Mouse (Mus musculus): Measurements from ENCODE around the gene Gstcd. TPM values are rescaled to one million over a fixed set of nuclear protein-coding genes. Genes with fewer than 3 reads are reported as not detected.
A peak's percentile ranks its signal among the peaks of the same experiment; 100 is the strongest.

Gene Gstcd
- polyA plus RNA-seq, 1 experiment from 2014 or later: 2.0 TPM

DNA sequence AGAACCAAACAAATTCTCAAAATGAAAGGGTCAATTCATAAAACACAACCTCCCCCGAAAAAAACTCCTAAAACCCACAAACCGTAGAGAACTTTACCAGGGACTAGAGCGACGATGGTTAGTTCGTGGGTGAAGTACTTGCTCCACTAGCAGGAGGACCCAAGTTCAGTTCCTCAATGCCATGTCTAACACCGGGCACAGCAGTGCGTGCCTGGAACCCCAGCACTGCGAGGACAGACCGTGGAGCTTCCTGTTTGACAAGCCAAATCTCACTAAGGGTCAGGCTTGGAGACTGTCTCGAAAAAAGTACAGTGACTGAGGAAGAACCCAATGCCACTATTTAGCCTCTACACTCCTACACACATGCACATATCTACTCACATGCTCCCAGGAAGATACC, 16.3 kb downstream of the Gstcd start:
- Histone ChIP-seq H3K9me3 (ENCODE audit: low read length) (no peaks in the 10 kb centered on the region), H3K4me1 (ENCODE audit: insufficient read depth, low read depth, low read length) (no peaks in the 10 kb centered on the region), H3K27me3 (replicated peaks; ENCODE audit: insufficient read depth, low read length) (no peaks in the 10 kb centered on the region), H3K27ac (ENCODE audit: low read length) (no peak overlapping the region), H3K9ac (replicated peaks; ENCODE audit: low read depth) (no peak overlapping the region), H3K4me3 (ENCODE audit: low read depth, low read length) (no peak overlapping the region), H3K4me2 (replicated peaks; ENCODE audit: low read depth, low read length) (no peak overlapping the region), H3K36me3 (ENCODE audit: insufficient read depth, low read length) (no peaks in the 10 kb centered on the region)
- DNase-seq (ENCODE audit: low spot score) (no peak), ATAC-seq (no peak)
- no peak for TF ChIP-seq EP300 (IDR thresholded peaks at IDR 0.05)
- TF ChIP-seq CTCF (IDR thresholded peaks at IDR 0.05): no peak
- 83% methylated on average over 10 of the region's 10 CpGs for WGBS

DNA sequence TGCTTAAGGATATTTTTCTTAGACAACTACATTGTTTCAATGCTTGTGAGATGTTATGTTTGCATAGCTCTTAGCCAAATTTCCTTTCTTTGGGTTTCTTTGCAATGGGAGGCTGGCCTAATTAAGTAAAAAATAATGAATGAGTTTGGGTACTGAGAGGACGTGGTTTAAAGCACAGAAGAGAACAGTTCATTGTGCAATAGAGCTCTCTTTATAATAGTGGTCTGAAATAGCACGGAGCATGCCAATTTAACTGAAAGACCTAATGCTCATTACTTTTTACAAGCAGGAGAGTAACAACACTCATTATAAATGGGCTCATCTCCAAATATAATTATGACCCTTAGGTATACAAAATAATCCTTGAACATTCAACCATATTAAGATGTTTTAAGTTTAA, 39.8 kb downstream of the Gstcd start:
- H3K36me3 ChIP-seq (ENCODE audit: insufficient read depth, low read length): no peaks in the 10 kb centered on the region
- 52% methylated on average over 2 of the region's 2 CpGs for WGBS
- DNase-seq (ENCODE audit: low spot score): peak; percentile 50
- no peak overlapping the region for H3K4me3 ChIP-seq (ENCODE audit: low read depth, low read length)
- ATAC-seq: no peak
- H3K4me2 ChIP-seq (replicated peaks; ENCODE audit: low read depth, low read length): no peak overlapping the region
- no peaks in the 10 kb centered on the region for H3K9me3 ChIP-seq (ENCODE audit: low read length)
- no peaks in the 10 kb centered on the region for H3K4me1 ChIP-seq (ENCODE audit: insufficient read depth, low read depth, low read length)
- H3K9ac ChIP-seq (replicated peaks; ENCODE audit: low read depth): no peak overlapping the region
- TF ChIP-seq CTCF (IDR thresholded peaks at IDR 0.05) (no peak), EP300 (IDR thresholded peaks at IDR 0.05) (no peak)
- no peaks in the 10 kb centered on the region for H3K27me3 ChIP-seq (replicated peaks; ENCODE audit: insufficient read depth, low read length)
- no peak overlapping the region for H3K27ac ChIP-seq (ENCODE audit: low read length)

DNA sequence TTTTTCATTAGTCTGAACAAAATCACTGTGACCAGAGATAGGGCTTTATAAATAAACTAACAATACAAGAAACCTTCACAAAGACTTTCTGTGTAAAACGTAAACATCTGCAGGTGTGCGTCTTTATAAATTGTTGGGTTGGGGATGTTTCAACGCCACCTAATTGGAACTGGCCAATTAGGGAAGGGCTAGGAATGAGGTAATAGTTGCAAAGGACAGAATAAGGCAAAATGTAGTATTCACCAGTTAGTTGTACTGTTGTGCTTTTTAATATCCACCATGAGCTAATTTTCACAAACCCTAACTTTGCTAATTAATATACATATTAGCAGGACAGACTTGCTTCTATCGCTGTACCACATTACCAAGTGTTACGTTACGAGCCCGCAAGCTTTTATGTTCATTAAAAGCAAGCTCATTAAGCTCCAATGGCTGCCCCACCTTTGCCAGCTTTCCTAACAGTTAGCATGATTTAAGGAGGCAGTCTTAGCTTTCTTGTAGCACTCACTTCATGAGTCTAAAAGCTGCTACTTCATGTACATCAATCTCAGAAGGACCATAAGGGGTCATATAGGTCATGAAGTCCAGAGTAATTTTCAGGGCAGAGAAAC, 58.6 kb downstream of the Gstcd start:
- no peaks in the 10 kb centered on the region for H3K36me3 ChIP-seq (ENCODE audit: insufficient read depth, low read length)
- no peak overlapping the region for H3K4me2 ChIP-seq (replicated peaks; ENCODE audit: low read depth, low read length)
- H3K9me3 ChIP-seq (ENCODE audit: low read length): no peaks in the 10 kb centered on the region
- TF ChIP-seq CTCF (IDR thresholded peaks at IDR 0.05) (no peak), EP300 (IDR thresholded peaks at IDR 0.05) (no peak)
- no peak for ATAC-seq
- no peaks in the 10 kb centered on the region for H3K27me3 ChIP-seq (replicated peaks; ENCODE audit: insufficient read depth, low read length)
- no peak overlapping the region for H3K9ac ChIP-seq (replicated peaks; ENCODE audit: low read depth)
- H3K4me1 ChIP-seq (ENCODE audit: insufficient read depth, low read depth, low read length): no peaks in the 10 kb centered on the region
- 93% methylated on average over 7 of the region's 7 CpGs for WGBS
- no peak overlapping the region for H3K27ac ChIP-seq (ENCODE audit: low read length)
- DNase-seq (ENCODE audit: low spot score): no peak
- H3K4me3 ChIP-seq (ENCODE audit: low read depth, low read length): no peak overlapping the region

DNA sequence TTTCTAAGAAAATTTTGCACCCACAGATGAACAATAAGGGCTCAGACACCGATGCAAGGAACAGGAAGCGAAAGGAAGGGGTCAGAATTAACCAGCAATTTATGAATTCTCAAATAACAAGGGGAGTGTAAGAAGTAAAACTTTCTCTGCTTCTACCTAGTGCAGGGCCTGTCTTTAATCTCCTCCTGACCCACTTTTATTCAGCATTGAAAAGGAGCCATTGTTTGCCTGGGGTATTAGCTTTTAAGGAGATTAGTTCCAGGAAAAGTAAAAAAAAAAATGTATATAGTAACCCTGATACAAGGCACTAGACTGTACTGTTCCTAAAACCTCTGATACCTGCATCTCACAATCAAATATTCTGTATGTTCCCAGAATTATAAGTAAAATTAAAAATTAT, 64.9 kb downstream of the Gstcd start:
- H3K27ac ChIP-seq (ENCODE audit: low read length): no peak overlapping the region
- no peaks in the 10 kb centered on the region for H3K27me3 ChIP-seq (replicated peaks; ENCODE audit: insufficient read depth, low read length)
- 83% methylated on average over 2 of the region's 2 CpGs for WGBS
- no peak for DNase-seq (ENCODE audit: low spot score)
- TF ChIP-seq EP300 (IDR thresholded peaks at IDR 0.05): no peak
- no peak for TF ChIP-seq CTCF (IDR thresholded peaks at IDR 0.05)
- H3K9me3 ChIP-seq (ENCODE audit: low read length): no peaks in the 10 kb centered on the region
- no peaks in the 10 kb centered on the region for H3K4me1 ChIP-seq (ENCODE audit: insufficient read depth, low read depth, low read length)
- no peak overlapping the region for H3K4me3 ChIP-seq (ENCODE audit: low read depth, low read length)
- no peaks in the 10 kb centered on the region for H3K36me3 ChIP-seq (ENCODE audit: insufficient read depth, low read length)
- H3K4me2 ChIP-seq (replicated peaks; ENCODE audit: low read depth, low read length): no peak overlapping the region
- ATAC-seq: no peak
- no peak overlapping the region for H3K9ac ChIP-seq (replicated peaks; ENCODE audit: low read depth)

DNA sequence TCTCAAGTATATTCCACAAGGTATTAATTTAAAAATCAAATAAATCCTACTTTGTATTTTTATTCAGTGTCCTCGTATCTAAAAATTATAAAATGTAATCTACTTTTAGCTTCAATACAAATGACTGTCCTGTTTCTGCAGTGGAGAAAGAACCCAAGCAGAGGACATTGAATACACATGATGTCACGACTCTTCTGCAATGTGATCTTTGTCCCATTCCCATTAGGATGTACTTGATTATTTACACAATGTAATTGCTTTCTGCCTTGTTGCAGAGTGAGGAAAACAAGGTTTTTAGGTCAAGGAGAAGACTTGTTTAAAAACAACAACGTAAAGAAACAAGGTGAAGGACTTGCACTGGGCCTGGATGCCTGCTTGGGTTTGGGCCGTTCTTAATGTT, 84.6 kb downstream of the Gstcd start:
- DNase-seq (ENCODE audit: low spot score) (no peak), ATAC-seq (no peak)
- Histone ChIP-seq H3K36me3 (ENCODE audit: insufficient read depth, low read length) (no peaks in the 10 kb centered on the region), H3K4me2 (replicated peaks; ENCODE audit: low read depth, low read length) (no peak overlapping the region), H3K4me1 (ENCODE audit: insufficient read depth, low read depth, low read length) (no peaks in the 10 kb centered on the region), H3K9me3 (ENCODE audit: low read length) (no peaks in the 10 kb centered on the region), H3K27ac (ENCODE audit: low read length) (no peak overlapping the region), H3K9ac (replicated peaks; ENCODE audit: low read depth) (no peak overlapping the region), H3K27me3 (replicated peaks; ENCODE audit: insufficient read depth, low read length) (no peaks in the 10 kb centered on the region), H3K4me3 (ENCODE audit: low read depth, low read length) (no peak overlapping the region)
- TF ChIP-seq CTCF (IDR thresholded peaks at IDR 0.05): no peak
- TF ChIP-seq EP300 (IDR thresholded peaks at IDR 0.05): no peak
- 73% methylated on average over 4 of the region's 4 CpGs for WGBS

DNA sequence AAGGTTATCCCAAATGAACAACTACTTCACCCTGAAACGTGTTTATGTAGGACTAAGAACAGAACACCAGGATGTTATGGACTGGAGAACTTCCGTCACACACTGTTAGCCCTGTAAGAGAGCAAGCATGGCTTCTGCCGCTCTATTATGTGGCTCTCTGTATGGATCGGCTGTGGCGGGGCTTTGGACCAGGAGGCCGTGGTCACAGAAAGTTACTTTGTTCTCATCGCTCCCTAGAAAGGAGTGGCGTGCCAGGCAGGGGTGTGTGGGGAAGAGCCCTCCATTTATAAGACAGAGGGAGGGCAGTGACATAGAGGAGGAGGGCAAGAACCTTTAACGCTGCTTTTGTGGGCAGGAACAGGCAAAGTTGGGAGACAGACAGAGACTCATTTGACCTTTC, 95.5 kb downstream of the Gstcd start:
- TF ChIP-seq CTCF (IDR thresholded peaks at IDR 0.05) (no peak), EP300 (IDR thresholded peaks at IDR 0.05) (no peak)
- Histone ChIP-seq H3K9me3 (ENCODE audit: low read length) (no peaks in the 10 kb centered on the region), H3K4me1 (ENCODE audit: insufficient read depth, low read depth, low read length) (no peaks in the 10 kb centered on the region), H3K4me2 (replicated peaks; ENCODE audit: low read depth, low read length) (no peak overlapping the region), H3K27ac (ENCODE audit: low read length) (no peak overlapping the region), H3K9ac (replicated peaks; ENCODE audit: low read depth) (no peak overlapping the region), H3K36me3 (ENCODE audit: insufficient read depth, low read length) (no peaks in the 10 kb centered on the region), H3K4me3 (ENCODE audit: low read depth, low read length) (no peak overlapping the region), H3K27me3 (replicated peaks; ENCODE audit: insufficient read depth, low read length) (no peaks in the 10 kb centered on the region)
- DNase-seq (ENCODE audit: low spot score): no peak
- no peak for ATAC-seq
- 81% methylated on average over 9 of the region's 9 CpGs for WGBS

DNA sequence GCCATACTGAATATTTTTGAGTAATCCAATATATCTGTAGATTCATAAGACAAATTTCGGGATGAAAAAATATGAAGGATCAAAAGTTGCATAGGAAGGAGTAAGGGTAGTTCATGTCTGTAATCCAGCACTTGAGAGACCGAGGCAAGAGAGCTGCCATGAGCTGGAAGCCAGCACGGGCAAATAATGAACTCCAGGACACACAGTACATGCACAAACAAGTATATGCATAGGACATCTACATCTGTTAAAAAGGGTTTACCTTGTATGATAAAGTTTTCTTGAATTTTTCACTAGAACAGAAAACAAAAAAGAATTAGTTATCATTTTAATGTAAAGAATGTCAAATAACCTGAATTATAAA, 95.9 kb downstream of the Gstcd start:
- Histone ChIP-seq H3K9ac (replicated peaks; ENCODE audit: low read depth) (no peak overlapping the region), H3K4me3 (ENCODE audit: low read depth, low read length) (no peak overlapping the region), H3K27ac (ENCODE audit: low read length) (no peak overlapping the region), H3K27me3 (replicated peaks; ENCODE audit: insufficient read depth, low read length) (no peaks in the 10 kb centered on the region), H3K4me2 (replicated peaks; ENCODE audit: low read depth, low read length) (no peak overlapping the region), H3K4me1 (ENCODE audit: insufficient read depth, low read depth, low read length) (no peaks in the 10 kb centered on the region), H3K36me3 (ENCODE audit: insufficient read depth, low read length) (no peaks in the 10 kb centered on the region), H3K9me3 (ENCODE audit: low read length) (no peaks in the 10 kb centered on the region)
- WGBS: 64% methylated on average over 3 of the region's 3 CpGs
- ATAC-seq: no peak
- no peak for TF ChIP-seq EP300 (IDR thresholded peaks at IDR 0.05)
- TF ChIP-seq CTCF (IDR thresholded peaks at IDR 0.05): no peak
- DNase-seq (ENCODE audit: low spot score): no peak

Measured in lung, postnatal 0 days (tissue).